Mouse (Mus musculus) layer of hippocampus, postnatal 10 days (tissue): ENCODE data around the gene Bora. TPM values are rescaled to one million over a fixed set of nuclear protein-coding genes. Genes with fewer than 3 reads are reported as not detected.
A peak's percentile ranks its signal among the peaks of the same experiment; 100 is the strongest.

Experiments used
- DNase-seq, 2 experiments: peaks; one replicate each; pipeline ENCODE4 v3.0.0; 2021; ENCODE audit warnings: low spot score in 2 of 2
- total RNA-seq, 2 experiments: library from RNA; stranded (reverse); gene quantifications; 2 replicates each; pipeline ENCODE4 v1.2.3; 2021

Gene Bora
- total RNA-seq, 2 experiments from 2014 or later = 4.0 to 5.0 TPM

- DNase-seq = peak; percentile 30 to 51
Measured at GRCm38 (mm10) chr14:99060616-99061015, 14.6 kb downstream of the Bora start.

DNA sequence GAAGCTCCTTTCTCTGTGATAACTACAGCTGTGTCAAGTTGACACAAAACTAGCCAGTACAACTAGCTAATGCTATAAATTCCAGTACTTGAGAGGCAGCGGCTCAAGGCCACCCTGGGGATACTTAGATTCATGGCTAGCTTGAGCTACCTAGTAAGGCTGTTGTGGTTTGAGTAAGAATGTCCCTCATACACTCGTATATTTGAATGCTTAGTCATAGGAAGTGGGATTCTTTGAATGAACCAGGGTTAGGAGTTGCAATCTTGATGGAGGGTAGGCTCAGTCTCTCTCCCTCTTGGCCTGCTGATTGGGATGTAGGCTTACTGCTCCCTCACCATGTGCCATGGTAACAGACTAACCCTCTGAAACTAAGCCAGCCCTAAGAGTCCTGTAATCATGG is 17.1 kb downstream of the Bora start:
- no peak for DNase-seq

- no peak for DNase-seq
Measured at GRCm38 (mm10) chr14:99071146-99071545, 25.1 kb downstream of the Bora start.

DNA sequence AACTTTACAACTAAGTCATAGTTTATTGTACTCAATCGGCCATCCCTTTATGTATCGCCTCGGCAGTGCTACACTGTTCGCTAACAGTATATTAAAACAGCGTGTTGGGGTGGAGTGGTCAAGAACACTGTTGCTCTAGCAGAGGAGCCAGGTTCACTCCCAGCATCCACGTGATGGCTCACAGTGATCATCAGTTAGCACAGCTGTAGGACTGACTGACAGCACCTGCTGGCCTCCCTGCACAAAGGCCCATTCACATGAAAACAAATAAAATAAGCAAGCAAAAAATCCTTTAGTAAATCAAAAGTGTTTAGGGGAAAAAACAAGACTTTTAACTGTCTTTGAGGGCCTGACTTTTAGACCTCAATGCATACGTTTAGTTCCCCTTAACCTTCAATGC is 42.9 kb downstream of the Bora start:
- DNase-seq = no peak

DNA sequence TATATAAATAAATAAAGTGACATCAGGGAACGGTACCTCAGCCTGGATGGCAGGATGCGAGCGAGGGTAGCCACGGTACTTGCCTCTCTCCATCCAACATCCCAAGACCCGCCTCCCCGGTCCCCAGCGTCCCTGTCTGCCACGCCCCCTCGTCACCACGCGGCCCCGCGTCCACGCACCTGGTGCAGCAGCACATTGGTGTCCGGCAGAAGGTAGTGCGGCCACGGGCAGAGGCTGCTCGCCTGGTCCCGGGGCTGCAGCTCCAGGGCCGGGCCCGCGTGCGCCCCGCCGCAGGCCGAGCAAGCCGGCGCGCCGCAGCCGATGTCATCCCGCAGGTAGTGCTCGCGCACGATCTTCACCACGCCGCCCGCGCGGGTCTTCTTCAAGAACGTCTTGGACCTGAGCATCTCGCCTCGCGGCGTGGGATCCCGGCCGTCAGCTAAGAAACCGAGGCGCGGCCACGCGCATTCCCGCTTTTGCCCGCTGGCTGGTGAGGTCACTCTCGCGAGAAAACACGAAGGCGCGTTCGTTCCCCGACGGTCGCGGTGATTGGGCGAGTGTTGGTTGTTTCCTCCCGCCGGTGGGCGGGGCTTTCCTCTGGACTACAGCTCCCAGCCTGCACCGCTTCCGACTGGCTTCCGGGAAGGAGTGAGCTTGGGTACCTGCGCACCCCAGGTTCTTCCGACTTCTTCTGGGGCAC is 53.4 kb downstream of the Bora start, which contains the start of the genes Pibf1 and Dis3:
Gene Pibf1 (plus strand): TSS at position 158 of the 700 bp plus-strand sequence.
Gene Dis3 (minus strand): TSS at position 504 of the 700 bp plus-strand sequence.
- peak; percentile 98 for DNase-seq

DNA sequence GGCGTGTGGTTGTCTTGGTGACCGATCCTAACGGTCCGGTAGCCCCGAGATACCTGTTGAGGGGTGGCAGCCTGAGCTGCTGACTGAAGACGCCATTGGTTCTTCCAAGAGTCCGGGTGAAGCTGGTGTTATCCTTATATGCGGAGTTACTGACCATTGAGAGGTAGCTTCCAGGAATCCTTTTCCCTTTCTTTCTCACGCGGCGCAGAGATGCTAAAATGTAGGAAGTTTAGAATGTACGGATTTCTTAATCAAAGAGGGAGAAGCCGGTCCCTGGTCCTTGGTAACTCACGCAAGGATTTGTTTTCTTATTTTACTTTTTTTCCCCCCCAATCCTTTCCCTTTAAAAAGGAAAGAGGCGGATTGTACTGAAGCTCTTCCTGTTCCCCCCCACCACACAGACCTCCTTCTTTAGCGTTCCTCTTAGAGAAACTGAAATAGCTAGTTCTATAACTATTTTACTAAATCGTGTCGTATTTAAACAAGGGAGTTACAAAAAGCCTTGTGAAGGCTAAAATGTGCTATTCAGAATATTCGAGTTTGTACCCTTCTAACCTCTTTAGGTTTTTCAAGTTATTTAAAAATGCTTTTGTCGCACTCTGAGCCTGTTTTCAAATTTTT is 54.1 kb downstream of the Bora start:
- DNase-seq = no peak

GRCm38 (mm10) chr14:99103050-99103449 is 57.0 kb downstream of the Bora start:
- DNase-seq = no peak

DNA sequence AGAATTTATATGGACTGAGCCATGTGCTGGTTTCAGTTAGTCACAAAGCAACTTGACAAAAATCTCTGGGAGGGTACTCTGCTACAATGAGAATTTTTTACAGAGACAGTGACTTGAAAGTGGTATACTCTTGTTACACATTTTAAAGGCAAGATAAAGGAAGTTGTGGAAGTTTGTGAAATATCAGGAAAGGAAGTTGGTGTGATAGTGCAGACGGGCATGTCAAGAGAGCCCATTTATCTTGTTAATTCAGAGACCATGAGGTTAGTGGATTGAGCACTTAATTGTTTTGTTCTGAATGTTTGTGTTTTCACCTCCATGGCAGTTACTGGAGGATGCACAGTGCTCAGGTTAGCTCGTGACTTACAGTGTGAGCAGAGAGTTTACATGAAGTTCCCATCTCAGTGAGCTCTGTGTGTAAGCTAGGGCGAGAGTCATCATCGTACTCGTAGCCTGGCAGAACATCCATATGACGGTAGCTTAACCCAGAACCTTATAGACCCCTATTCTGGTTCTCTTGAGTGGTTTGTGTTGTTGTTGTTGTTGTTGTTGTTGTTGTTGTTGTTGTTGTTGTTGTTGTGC is 58.6 kb downstream of the Bora start:
- DNase-seq = no peak

GRCm38 (mm10) chr14:99106671-99107070 is 60.6 kb downstream of the Bora start:
- no peak for DNase-seq

GRCm38 (mm10) chr14:99107631-99108187 is 61.7 kb downstream of the Bora start:
- no peak for DNase-seq

- no peak for DNase-seq
Measured at GRCm38 (mm10) chr14:99108762-99109161, 62.7 kb downstream of the Bora start.

GRCm38 (mm10) chr14:99117576-99117975 is 71.6 kb downstream of the Bora start:
- DNase-seq = peak in 1 of 2 experiments; percentile 17

GRCm38 (mm10) chr14:99121584-99122339 is 75.7 kb downstream of the Bora start:
- no peak for DNase-seq

- DNase-seq = no peak
Measured at GRCm38 (mm10) chr14:99124076-99124475, 78.1 kb downstream of the Bora start.

Other genes starting within 250 kb of the Bora start
- 1 to 10 TPM; 1.0 to 4.2 TPM for gene Rpl36a-ps1, start 51.9 kb upstream of the Bora start, total RNA-seq
- gene Mzt1, start 88 bp upstream of the Bora start, total RNA-seq = 10 to 100 TPM; 50.2 to 51.7 TPM
- 10 to 100 TPM; 12.7 to 15.4 TPM for gene Pibf1, start 53.2 kb downstream of the Bora start, total RNA-seq
- 10 to 100 TPM; 28.1 to 29.5 TPM for gene Dis3, start 53.5 kb downstream of the Bora start, total RNA-seq